ENCODE assay signal across 28 mouse cellular contexts in genomic region chr16:19032582-19032981, GRCm38 (mm10).
"Had no signal": no experiment of that assay in that cellular context is flagged by ENCODE, and none has a peak within 500 bp of the region (broad histone marks: within the 10 kb centered on the region; RNA-seq: fewer than 3 reads in every experiment).

No protein-coding gene starts in this region.

- ATAC-seq: forebrain, embryonic 13.5 days; forebrain, embryonic 14.5 days; forebrain, embryonic 15.5 days; forebrain, embryonic 16.5 days; forebrain, postnatal 0 days had no signal

- H3K9me3 ChIP-seq: embryonic facial prominence, embryonic 10.5 days; embryonic facial prominence, embryonic 12.5 days; embryonic facial prominence, embryonic 13.5 days; embryonic facial prominence, embryonic 15.5 days; forebrain, embryonic 10.5 days; forebrain, embryonic 12.5 days; forebrain, embryonic 13.5 days; forebrain, embryonic 15.5 days had no signal

- H3K27me3 ChIP-seq: embryonic facial prominence, embryonic 12.5 days; embryonic facial prominence, embryonic 13.5 days; embryonic facial prominence, embryonic 15.5 days; forebrain, embryonic 12.5 days; forebrain, embryonic 13.5 days; forebrain, embryonic 15.5 days had no signal

- H3K36me3 ChIP-seq: embryonic facial prominence, embryonic 10.5 days; embryonic facial prominence, embryonic 12.5 days; embryonic facial prominence, embryonic 13.5 days; embryonic facial prominence, embryonic 15.5 days; forebrain, embryonic 10.5 days; forebrain, embryonic 12.5 days; forebrain, embryonic 15.5 days had no signal

- H3K4me1 ChIP-seq: embryonic facial prominence, embryonic 10.5 days; embryonic facial prominence, embryonic 12.5 days; embryonic facial prominence, embryonic 13.5 days; embryonic facial prominence, embryonic 15.5 days; forebrain, embryonic 10.5 days; forebrain, embryonic 12.5 days; forebrain, embryonic 13.5 days; forebrain, embryonic 15.5 days had no signal

- DNase-seq: cerebellum, adult 8-10 months; cerebellum, adult 9-10 months; cerebellum, adult 9-11 months; cerebellum, postnatal 10 days; cerebellum, postnatal 14 days; cerebellum, postnatal 25 days; cerebellum, postnatal 36 days; embryo, embryonic 11 days; forebrain, postnatal 0 days; gastrocnemius, adult 2 months; gastrocnemius, postnatal 10 days; gastrocnemius, postnatal 14 days; gastrocnemius, postnatal 25 days; gastrocnemius, postnatal 36 days; heart, adult 11 months; heart, adult 18-20 months; heart, adult 2 months had no signal

- H3K9ac ChIP-seq: embryonic facial prominence, embryonic 12.5 days; embryonic facial prominence, embryonic 13.5 days; embryonic facial prominence, embryonic 15.5 days; forebrain, embryonic 12.5 days; forebrain, embryonic 13.5 days; forebrain, embryonic 15.5 days; forebrain, postnatal 0 days had no signal

- H3K27ac ChIP-seq: embryonic facial prominence, embryonic 10.5 days; embryonic facial prominence, embryonic 12.5 days; embryonic facial prominence, embryonic 13.5 days; embryonic facial prominence, embryonic 15.5 days; forebrain, embryonic 10.5 days; forebrain, embryonic 12.5 days; forebrain, embryonic 13.5 days; forebrain, embryonic 15.5 days; gastrocnemius, adult 2 months; heart, adult 2 months had no signal

- H3K4me3 ChIP-seq: embryonic facial prominence, embryonic 10.5 days; embryonic facial prominence, embryonic 12.5 days; embryonic facial prominence, embryonic 13.5 days; embryonic facial prominence, embryonic 15.5 days; erythroblast, embryonic 14.5 days; forebrain, embryonic 10.5 days; forebrain, embryonic 12.5 days; forebrain, embryonic 13.5 days; forebrain, embryonic 15.5 days; gastrocnemius, adult 2 months; heart, adult 2 months had no signal

- H3K4me2 ChIP-seq: embryonic facial prominence, embryonic 12.5 days; embryonic facial prominence, embryonic 13.5 days; embryonic facial prominence, embryonic 15.5 days; forebrain, embryonic 12.5 days; forebrain, embryonic 13.5 days; forebrain, embryonic 15.5 days had no signal
